Comparison of ENCODE assay signal across 8 mouse cellular contexts in the genomic region with DNA sequence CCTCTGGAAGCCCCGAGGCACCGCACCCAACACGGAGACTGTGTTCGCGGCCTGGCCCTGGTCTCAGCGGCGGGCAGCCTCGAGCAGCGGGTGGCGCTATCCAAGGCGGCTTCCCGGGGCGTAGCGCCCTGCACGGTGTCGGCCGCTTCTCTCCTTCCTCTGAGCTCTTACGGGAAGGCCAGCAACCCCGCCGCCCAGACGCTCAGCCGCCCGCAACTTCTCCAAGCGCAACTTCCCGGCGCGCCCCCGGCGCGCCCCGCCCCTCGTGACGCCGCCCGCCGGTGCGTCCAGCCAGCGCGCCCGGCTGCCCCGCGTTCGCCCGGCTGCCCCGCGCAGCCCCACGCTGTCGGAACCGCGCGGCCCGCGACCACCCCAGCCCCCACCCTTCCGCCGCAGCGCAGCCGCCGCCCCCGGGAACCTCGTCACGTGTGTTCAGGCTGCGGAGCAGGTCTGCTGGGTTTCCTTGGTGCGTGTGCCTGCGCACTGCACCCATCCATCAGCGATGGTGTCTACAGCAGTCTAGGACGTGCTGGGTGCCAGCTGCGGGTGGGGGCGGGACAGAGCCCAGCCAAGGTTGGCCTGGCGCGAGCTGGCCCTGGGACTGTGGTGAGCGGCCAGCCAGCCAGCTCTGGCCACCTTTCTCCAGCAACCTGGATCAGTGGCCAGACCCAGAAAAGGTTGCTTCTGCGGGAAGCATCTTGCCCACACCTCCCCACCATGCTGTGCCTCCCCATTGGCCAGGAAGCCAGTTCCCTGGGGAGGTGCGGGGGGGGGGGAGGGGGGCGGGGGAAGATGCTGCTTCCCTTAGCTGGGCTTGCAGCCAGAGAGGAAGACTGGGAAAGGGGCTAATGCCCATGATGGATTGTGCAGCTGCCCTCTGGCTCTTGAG. TPM values are rescaled to one million over a fixed set of nuclear protein-coding genes. Genes with fewer than 3 reads are reported as not detected.
DNase-seq lines count a peak whose midpoint lies in the region; ATAC-seq and TF ChIP-seq lines count a peak whose summit lies in the region.

TSS of gene Ppp1r3d (minus strand) at position 212 of the 889 bp plus-strand sequence.
TSS of gene Fam217b (plus strand) at position 264 of the 889 bp plus-strand sequence.

- H3K4me1 ChIP-seq in E14TG2a.4 (replicated peaks; ENCODE audit: low read depth, low read length): peaks cover 21% of the 10 kb centered on the region
- H3K4me1 ChIP-seq in bone marrow, adult 2 months (ENCODE audit: control insufficient read depth, insufficient read depth, low read length): peaks cover 2% of the 10 kb centered on the region
- H3K4me1 ChIP-seq in embryonic facial prominence, embryonic 14.5 days (ENCODE audit: control insufficient read depth, insufficient read depth, low read length): peaks cover 7% of the 10 kb centered on the region
- peaks cover 46% of the 10 kb centered on the region for H3K4me1 ChIP-seq in heart, embryonic 11.5 days (ENCODE audit: control insufficient read depth, insufficient read depth, low read length)
- H3K4me1 ChIP-seq in kidney, embryonic 14.5 days (ENCODE audit: control insufficient read depth, insufficient read depth, low read length): peaks cover 21% of the 10 kb centered on the region; the same call in 1 of the 2 replicates
- peaks cover 11% of the 10 kb centered on the region for H3K4me1 ChIP-seq in midbrain, embryonic 14.5 days (ENCODE audit: control insufficient read depth, insufficient read depth, low read length)

- H3K9ac ChIP-seq in embryonic facial prominence, embryonic 14.5 days (ENCODE audit: low read depth, low read length): peak within 1 kb of the TSS; percentile 62
- H3K9ac ChIP-seq in heart, embryonic 11.5 days (ENCODE audit: low read depth, low read length): peak within 1 kb of the TSS; percentile 88
- peak within 1 kb of the TSS; percentile 67 for H3K9ac ChIP-seq in kidney, embryonic 14.5 days (ENCODE audit: low read depth, low read length)
- peak within 1 kb of the TSS; percentile 64 for H3K9ac ChIP-seq in midbrain, embryonic 14.5 days (replicated peaks; ENCODE audit: low read length)

- ATAC-seq in embryonic facial prominence, embryonic 14.5 days (ENCODE audit: low read depth): peak; percentile 81
- ATAC-seq in heart, embryonic 11.5 days (replicated peaks; ENCODE audit: insufficient number of reproducible peaks, low FRiP score, low TSS enrichment): peak; percentile 67
- ATAC-seq in kidney, embryonic 14.5 days (ENCODE audit: low FRiP score, low TSS enrichment): peak; percentile 83
- peak; percentile 82 for ATAC-seq in midbrain, embryonic 14.5 days (ENCODE audit: low FRiP score, low TSS enrichment)

- TF ChIP-seq POLR2A in bone marrow, adult 2 months (IDR thresholded peaks at IDR 0.05; ENCODE audit: borderline replicate concordance, control insufficient read depth, low read depth, low read length): peak; percentile 22; the same call in 1 of the 2 replicates

- peak within 1 kb of the TSS; percentile 100 for H3K4me2 ChIP-seq in embryonic facial prominence, embryonic 14.5 days (ENCODE audit: low read depth, low read length)
- H3K4me2 ChIP-seq in heart, embryonic 11.5 days: peak within 1 kb of the TSS; percentile 98
- peak within 1 kb of the TSS; percentile 96 for H3K4me2 ChIP-seq in kidney, embryonic 14.5 days (replicated peaks; ENCODE audit: low read depth, low read length)
- H3K4me2 ChIP-seq in midbrain, embryonic 14.5 days (ENCODE audit: low read length): peak within 1 kb of the TSS; percentile 97

- TF ChIP-seq CTCF in E14TG2a.4 (conservative IDR thresholded peaks at IDR 0.05; ENCODE audit: low read length): no peak
- TF ChIP-seq CTCF in bone marrow, adult 2 months (IDR thresholded peaks at IDR 0.05; ENCODE audit: control insufficient read depth, insufficient read depth, low read length): no peak

- peak; percentile 83 for DNase-seq in embryonic facial prominence, embryonic 14.5 days (ENCODE audit: low spot score)
- DNase-seq in liver: peak; percentile 55
- peak; percentile 79 for DNase-seq in midbrain, embryonic 14.5 days
- peak; percentile 57 for DNase-seq in testis, postnatal 10 days (ENCODE audit: low spot score)

- no peaks in the 10 kb centered on the region for H3K36me3 ChIP-seq in E14TG2a.4 (ENCODE audit: insufficient read depth, low read length)
- H3K36me3 ChIP-seq in embryonic facial prominence, embryonic 14.5 days (ENCODE audit: control insufficient read depth, insufficient read depth, low read length): peaks cover 8% of the 10 kb centered on the region; the same call in 1 of the 2 replicates
- H3K36me3 ChIP-seq in heart, embryonic 11.5 days (ENCODE audit: control insufficient read depth, insufficient read depth, low read length): peaks cover 14% of the 10 kb centered on the region
- no peaks in the 10 kb centered on the region for H3K36me3 ChIP-seq in kidney, embryonic 14.5 days (ENCODE audit: control insufficient read depth, insufficient read depth, low read length)
- H3K36me3 ChIP-seq in midbrain, embryonic 14.5 days (ENCODE audit: control insufficient read depth, insufficient read depth, low read length): no peaks in the 10 kb centered on the region

- peaks cover 7% of the 10 kb centered on the region; the same call in 1 of the 2 replicates for H3K9me3 ChIP-seq in E14TG2a.4 (ENCODE audit: low read length)
- H3K9me3 ChIP-seq in embryonic facial prominence, embryonic 14.5 days (ENCODE audit: control insufficient read depth, low read length): no peaks in the 10 kb centered on the region
- H3K9me3 ChIP-seq in heart, embryonic 11.5 days (replicated peaks; ENCODE audit: control insufficient read depth, low read length): peaks cover 3% of the 10 kb centered on the region
- no peaks in the 10 kb centered on the region for H3K9me3 ChIP-seq in kidney, embryonic 14.5 days (ENCODE audit: control insufficient read depth, low read length)
- no peaks in the 10 kb centered on the region for H3K9me3 ChIP-seq in midbrain, embryonic 14.5 days (ENCODE audit: control insufficient read depth, low read length)

- H3K4me3 ChIP-seq in E14TG2a.4 (replicated peaks; ENCODE audit: low read length): peak within 1 kb of the TSS; percentile 80
- H3K4me3 ChIP-seq in bone marrow, adult 2 months (replicated peaks; ENCODE audit: control insufficient read depth, low read depth, low read length): peak within 1 kb of the TSS; percentile 81
- H3K4me3 ChIP-seq in embryonic facial prominence, embryonic 14.5 days (ENCODE audit: low read depth, low read length): peak within 1 kb of the TSS; percentile 66
- peak within 1 kb of the TSS; percentile 63 for H3K4me3 ChIP-seq in heart, embryonic 11.5 days (ENCODE audit: low read depth, low read length)
- H3K4me3 ChIP-seq in kidney, embryonic 14.5 days (ENCODE audit: low read length): peak within 1 kb of the TSS; percentile 64
- peak within 1 kb of the TSS; percentile 62 for H3K4me3 ChIP-seq in midbrain, embryonic 14.5 days (replicated peaks; ENCODE audit: low read depth, low read length)

- under 1% methylated on average over 70 of the region's 74 CpGs for WGBS in bone marrow, adult 2 months
- 0% methylated on average over 20 of the region's 74 CpGs for WGBS in embryonic facial prominence, embryonic 14.5 days
- WGBS in heart, embryonic 11.5 days (ENCODE audit: insufficient replicate concordance): under 1% methylated on average over 63 of the region's 74 CpGs
- under 1% methylated on average over 65 of the region's 74 CpGs for WGBS in kidney, embryonic 14.5 days
- WGBS in midbrain, embryonic 14.5 days: under 1% methylated on average over 61 of the region's 74 CpGs

- peak within 1 kb of the TSS; percentile 97 for H3K27ac ChIP-seq in bone marrow, adult 2 months (ENCODE audit: control insufficient read depth, insufficient read depth, low read depth, low read length, poor library complexity)
- H3K27ac ChIP-seq in embryonic facial prominence, embryonic 14.5 days (replicated peaks; ENCODE audit: low read depth, low read length): no peak within 1 kb of the TSS; the same call in 1 of the 2 replicates
- H3K27ac ChIP-seq in heart, embryonic 11.5 days (ENCODE audit: low read depth, low read length): peak within 1 kb of the TSS; percentile 85
- H3K27ac ChIP-seq in kidney, embryonic 14.5 days (ENCODE audit: low read depth, low read length): no peak within 1 kb of the TSS
- H3K27ac ChIP-seq in midbrain, embryonic 14.5 days (replicated peaks; ENCODE audit: low read depth, low read length): peak within 1 kb of the TSS; percentile 80

- peaks cover 65% of the 10 kb centered on the region for H3K27me3 ChIP-seq in E14TG2a.4 (ENCODE audit: insufficient read depth, low read length)
- peaks cover 24% of the 10 kb centered on the region for H3K27me3 ChIP-seq in embryonic facial prominence, embryonic 14.5 days (replicated peaks; ENCODE audit: control insufficient read depth, insufficient read depth, low read length)
- no peaks in the 10 kb centered on the region for H3K27me3 ChIP-seq in heart, embryonic 11.5 days (ENCODE audit: control insufficient read depth, insufficient read depth, low read length)
- H3K27me3 ChIP-seq in kidney, embryonic 14.5 days (ENCODE audit: control insufficient read depth, insufficient read depth, low read length): no peaks in the 10 kb centered on the region
- peaks cover 13% of the 10 kb centered on the region for H3K27me3 ChIP-seq in midbrain, embryonic 14.5 days (ENCODE audit: control insufficient read depth, insufficient read depth, low read length)

RNA-seq across cellular contexts. Expression of gene Ppp1r3d, which starts in this region (rescaled TPM):
- 0.88 and 5.2 TPM in 2 replicates for polyA plus RNA-seq in bone marrow, adult 2 months (2011; ENCODE audit: insufficient read depth, insufficient read length, low replicate concordance, missing spikeins)
- 5.2 and 6.9 TPM in 2 replicates for polyA plus RNA-seq in embryonic facial prominence, embryonic 14.5 days (2014; fragmentation: Nextera tagmentation; extraction: Ambion mirVana)
- polyA plus RNA-seq in heart, embryonic 11.5 days (2014; fragmentation: Nextera tagmentation; extraction: Ambion mirVana): 11.7 and 20.7 TPM in 2 replicates
- 1.8 and 2.1 TPM in 2 replicates for polyA plus RNA-seq in kidney, embryonic 14.5 days (2014; fragmentation: Nextera tagmentation; extraction: Ambion mirVana)
- 1.9 and 2.7 TPM in 2 replicates for polyA plus RNA-seq in midbrain, embryonic 14.5 days (2014; fragmentation: Nextera tagmentation; extraction: Ambion mirVana)

RNA-seq across cellular contexts. Expression of gene Fam217b, which starts in this region (rescaled TPM):
- 4.6 and 8.6 TPM in 2 replicates for polyA plus RNA-seq in bone marrow, adult 2 months (2011; ENCODE audit: insufficient read depth, insufficient read length, low replicate concordance, missing spikeins)
- 5.8 and 7.3 TPM in 2 replicates for polyA plus RNA-seq in embryonic facial prominence, embryonic 14.5 days (2014; fragmentation: Nextera tagmentation; extraction: Ambion mirVana)
- polyA plus RNA-seq in heart, embryonic 11.5 days (2014; fragmentation: Nextera tagmentation; extraction: Ambion mirVana): 7.9 and 8.3 TPM in 2 replicates
- polyA plus RNA-seq in kidney, embryonic 14.5 days (2014; fragmentation: Nextera tagmentation; extraction: Ambion mirVana): 4.8 and 7.1 TPM in 2 replicates
- 11.3 and 11.7 TPM in 2 replicates for polyA plus RNA-seq in midbrain, embryonic 14.5 days (2014; fragmentation: Nextera tagmentation; extraction: Ambion mirVana)

Comparison
In these comparisons a context has a peak if more than half of its experiments do, and no peak if none do; other contexts are left out.
1. H3K27ac ChIP-seq: peak in bone marrow, adult 2 months (single experiment), heart, embryonic 11.5 days (single experiment) and midbrain, embryonic 14.5 days (single experiment); none in embryonic facial prominence, embryonic 14.5 days (single experiment) and kidney, embryonic 14.5 days (single experiment).
2. Peak in every context shown above with its lines, with median percentiles within 50 percentile points of each other: H3K4me3 ChIP-seq, ATAC-seq, DNase-seq, H3K4me2 ChIP-seq and H3K9ac ChIP-seq.